Mouse (Mus musculus) kidney, postnatal 36 days (tissue): ENCODE data around the gene BC049715.
"Not testable (repeated sequence)": the region's sequence is repeated elsewhere in the genome, so short reads cannot be mapped to it uniquely, and the experiment has no call there.

Experiments
- DNase-seq, 2 experiments: peaks; one replicate each; pipeline ENCODE4 v3.0.0; 2021 to 2022; ENCODE audit warnings: mixed read lengths in 2 of 2

Gene BC049715

GRCm38 (mm10) chr6:136852762-136853161, 25.3 kb downstream of the BC049715 start:
- DNase-seq = peak in 1 of 2 experiments; percentile 52

DNA sequence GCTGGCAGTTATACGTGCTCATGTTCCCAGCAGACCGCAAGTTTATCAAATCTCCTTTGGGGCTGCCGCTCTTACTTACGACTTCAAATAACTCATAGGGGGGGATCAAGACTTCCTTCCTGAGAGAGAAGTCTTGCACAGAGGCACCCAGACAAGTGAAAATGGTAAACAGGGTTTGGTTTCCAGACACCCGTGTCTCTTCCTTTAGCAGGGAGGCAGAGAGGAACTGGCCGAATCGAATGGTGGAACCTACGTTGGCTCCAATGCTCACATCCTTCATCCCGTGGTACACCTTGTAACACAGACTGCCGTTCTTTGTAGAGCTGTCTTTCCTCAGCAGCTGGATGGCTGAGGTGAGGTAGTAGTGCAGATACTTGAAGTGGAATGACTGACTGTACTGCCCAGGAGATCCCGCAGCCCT, 26.9 kb downstream of the BC049715 start:
- DNase-seq = no peak

- DNase-seq = no peak
These were observed 27.8 kb downstream of the BC049715 start for GRCm38 (mm10) chr6:136855183-136855582.

- DNase-seq = peak in 1 of 2 experiments; percentile 30
These were observed 28.7 kb downstream of the BC049715 start for GRCm38 (mm10) chr6:136856071-136856636.

GRCm38 (mm10) chr6:136857186-136857872, 29.9 kb downstream of the BC049715 start, which contains the start of gene Art4:
TSS of gene Art4 (minus strand) at chr6:136857733.
- DNase-seq = peak in 1 of 2 experiments; percentile 13

- peak; percentile 32 to 55 for DNase-seq
These were observed 30.4 kb downstream of the BC049715 start for GRCm38 (mm10) chr6:136857873-136858260.

- DNase-seq = no peak
These were observed 31.0 kb downstream of the BC049715 start for GRCm38 (mm10) chr6:136858420-136858819.

DNA sequence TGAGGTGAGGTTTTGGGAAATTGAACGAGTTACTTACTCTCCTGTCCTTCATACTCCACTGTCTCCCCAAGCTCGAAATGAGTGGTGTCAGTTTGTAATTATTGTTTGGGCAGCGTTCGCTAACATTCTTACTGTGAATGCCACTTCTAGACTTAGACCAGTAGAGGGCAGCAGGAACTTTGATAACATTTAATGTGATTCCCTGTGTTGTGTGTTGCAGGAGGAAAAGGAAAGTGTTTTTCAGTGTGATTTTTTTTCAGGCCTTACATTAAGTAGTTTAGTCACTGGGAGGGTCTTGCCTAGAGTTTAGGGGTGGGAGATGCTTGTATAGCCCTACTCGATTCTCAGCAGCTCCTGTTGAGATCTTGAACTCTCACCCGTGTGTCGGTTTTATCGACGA, 33.6 kb downstream of the BC049715 start:
- DNase-seq = peak; percentile 30 to 42

DNA sequence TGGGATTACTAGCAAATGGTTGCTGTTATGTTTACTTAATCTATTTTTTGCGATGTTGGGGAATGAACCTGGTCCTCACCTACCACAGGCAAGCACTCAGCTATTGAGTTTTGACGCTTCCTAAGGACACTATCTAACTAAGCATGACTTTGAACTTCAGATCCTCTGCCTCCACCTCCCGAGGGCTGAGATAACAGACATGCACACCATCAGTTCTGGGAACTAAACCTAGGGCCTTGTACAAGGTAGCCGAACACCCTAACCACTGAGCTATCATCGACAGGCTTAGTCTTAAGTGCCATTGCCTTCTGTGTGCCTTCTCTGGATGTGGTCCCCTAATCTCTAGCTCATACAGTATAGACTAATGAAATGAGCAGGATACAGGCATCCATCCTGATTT, 37.9 kb downstream of the BC049715 start:
- DNase-seq = no peak

DNA sequence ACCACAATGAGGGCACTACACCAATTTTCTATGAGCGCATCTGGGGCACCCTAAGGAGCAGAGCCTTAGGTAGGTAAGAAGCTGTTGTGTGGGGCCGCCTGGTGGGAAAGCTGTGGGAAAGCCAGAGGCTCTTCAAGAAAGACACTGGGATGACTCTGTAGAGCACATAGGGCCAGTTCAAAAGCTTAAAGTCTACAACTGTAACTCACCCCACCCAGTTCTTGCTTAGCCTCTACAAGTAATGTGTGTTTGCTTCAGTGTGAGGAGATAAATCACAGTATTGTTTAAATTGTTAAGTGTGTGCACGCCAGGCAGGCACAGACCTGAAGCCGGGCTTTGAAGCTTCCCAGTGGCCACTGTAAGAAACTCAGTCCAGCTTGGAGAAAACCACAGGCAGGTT, 38.7 kb downstream of the BC049715 start:
- DNase-seq = no peak

DNA sequence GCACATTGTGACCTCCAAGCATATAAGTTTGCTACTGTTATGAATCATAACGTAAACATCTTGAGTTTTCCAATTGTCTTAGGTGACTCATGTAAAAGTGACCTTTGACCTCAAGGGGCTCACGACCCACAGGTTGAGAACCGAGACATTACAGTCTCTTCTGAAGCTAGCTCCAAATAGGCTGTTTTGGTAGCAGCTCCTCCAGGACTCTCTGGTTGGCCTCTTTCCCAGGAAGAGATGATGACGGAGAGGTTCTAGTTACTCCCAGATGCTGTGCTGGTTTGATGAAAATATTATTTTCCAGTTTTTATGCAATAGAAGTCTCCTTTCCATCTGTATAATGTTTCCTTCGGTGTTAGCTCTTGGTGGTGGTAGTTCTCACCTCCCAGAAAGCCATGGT, 41.5 kb downstream of the BC049715 start:
- DNase-seq = no peak

DNA sequence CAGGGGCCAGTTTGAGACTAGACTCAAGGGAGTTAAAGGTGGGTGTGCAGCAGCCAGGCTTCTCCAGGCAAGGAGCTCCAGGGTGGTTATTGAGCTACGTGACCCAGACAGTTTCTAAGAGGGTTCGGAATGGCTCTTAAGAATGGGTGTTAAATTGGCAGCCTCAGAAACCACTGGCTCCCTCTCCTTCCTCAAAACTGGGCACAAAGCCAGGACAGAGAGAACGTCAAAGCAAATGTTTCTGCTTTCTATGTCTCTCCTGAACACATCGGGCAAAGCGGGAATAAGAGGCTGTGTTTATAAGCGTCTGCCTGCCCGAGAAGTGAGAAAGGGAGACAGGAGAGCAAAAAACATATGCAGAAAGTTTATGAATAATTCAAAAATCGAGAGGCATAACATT, 47.2 kb downstream of the BC049715 start:
- peak in 1 of 2 experiments; percentile 31 for DNase-seq

DNA sequence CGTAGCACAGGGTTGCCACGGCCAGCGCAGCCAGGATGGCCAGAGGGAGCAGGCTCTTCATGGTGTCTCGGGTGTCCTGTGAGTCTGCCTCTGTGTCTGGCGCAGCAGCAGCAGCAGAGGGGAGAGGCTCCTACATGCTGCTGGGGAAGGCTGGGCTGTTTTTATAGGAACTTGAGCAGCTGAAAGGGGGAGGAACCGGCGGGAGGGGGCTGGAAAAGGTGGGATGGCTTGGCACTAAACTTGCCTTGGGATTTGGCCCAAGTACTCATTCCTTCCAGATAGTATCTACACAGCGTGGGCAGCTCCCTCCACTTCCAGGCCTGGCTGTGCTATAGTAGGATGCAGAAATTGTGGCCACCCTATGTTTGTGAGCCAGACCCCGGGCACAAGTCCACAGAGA, 48.2 kb downstream of the BC049715 start, which contains the start of gene Mgp:
Gene Mgp, minus strand, starts transcription at position 154 of the 400 bp plus-strand sequence.
- DNase-seq = peak in 1 of 2 experiments; percentile 21

DNA sequence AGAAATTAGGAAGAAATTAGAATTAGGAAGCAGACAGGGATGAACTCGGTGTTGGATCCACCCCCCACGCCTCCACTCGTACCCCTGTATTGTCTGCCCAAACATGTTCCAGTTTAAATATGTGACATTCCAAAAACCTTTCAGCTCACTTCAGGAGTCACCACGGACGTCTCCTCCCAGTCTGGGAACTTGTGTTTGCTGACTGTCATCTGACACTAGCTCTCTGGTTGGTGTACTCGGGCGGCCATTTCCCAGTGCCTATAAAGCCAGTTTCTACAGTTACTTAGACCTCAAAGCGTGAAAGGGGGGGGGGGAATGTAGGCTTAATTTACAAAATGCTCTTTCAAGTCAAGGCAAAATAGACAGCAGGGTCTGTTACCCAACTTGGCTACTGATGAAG, 54.3 kb downstream of the BC049715 start:
- no peak for DNase-seq

GRCm38 (mm10) chr6:136883431-136883915, 56.0 kb downstream of the BC049715 start:
- DNase-seq = peak in 1 of 2 experiments; percentile 33

- DNase-seq = no peak
These were observed 56.5 kb downstream of the BC049715 start for GRCm38 (mm10) chr6:136883961-136884360.

GRCm38 (mm10) chr6:136884766-136885165, 57.3 kb downstream of the BC049715 start:
- DNase-seq = not testable (repeated sequence)

DNA sequence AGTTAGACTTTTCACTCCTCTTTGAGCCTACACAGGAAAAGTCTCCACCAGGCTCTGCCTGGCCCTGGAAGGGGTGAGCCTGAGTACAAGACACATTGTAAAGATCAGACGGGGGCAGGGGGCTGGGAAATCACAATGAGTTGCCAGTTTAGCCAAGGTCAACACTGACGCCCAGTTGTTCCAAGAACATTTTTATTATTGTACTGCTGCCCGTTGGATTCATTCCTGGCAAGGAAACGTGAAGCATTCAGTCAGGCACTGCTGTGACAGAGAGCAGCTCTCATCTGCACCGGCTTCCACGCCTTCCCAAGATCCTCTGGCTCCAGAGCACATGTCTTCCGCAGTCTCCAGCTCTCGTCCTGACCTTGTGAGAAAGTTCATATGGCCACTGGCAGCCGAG, 60.4 kb downstream of the BC049715 start:
- DNase-seq = peak; percentile 56 to 78

- no peak for DNase-seq
These were observed 61.6 kb downstream of the BC049715 start for GRCm38 (mm10) chr6:136889067-136889466.

DNA sequence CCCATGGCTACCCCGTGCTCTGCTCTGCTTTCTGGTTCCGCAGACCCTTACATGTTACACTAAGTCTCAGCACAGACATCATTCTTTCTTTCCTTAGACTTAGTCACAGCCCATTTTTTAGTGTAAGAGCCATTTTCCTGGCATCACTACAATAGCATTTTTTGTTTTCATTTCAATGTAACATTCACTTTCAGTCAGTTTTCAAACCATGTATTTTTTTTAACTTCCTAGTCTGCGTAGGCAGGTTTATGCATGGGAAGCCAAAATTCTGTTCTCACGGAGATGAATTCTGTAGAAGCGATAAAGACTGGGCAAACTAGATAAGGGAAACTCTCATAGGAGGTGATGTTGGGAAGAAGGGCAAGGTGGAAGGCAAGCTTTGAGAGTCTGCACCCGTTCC, 62.1 kb downstream of the BC049715 start:
- no peak for DNase-seq
